Mouse (Mus musculus) CH12.LX (cell line): Measurements from ENCODE around the gene Dact3.

ENCODE experiments used
- CHD1 ChIP-seq: IDR thresholded peaks from 2 replicates; pipeline ENCODE4 v1.6.1; 2012; ENCODE audit warnings: low read depth, low read length, improper control_type of control experiment, inconsistent platforms
- CHD2 ChIP-seq: IDR thresholded peaks from 2 replicates; pipeline ENCODE4 v1.6.1; 2011; ENCODE audit warnings: low read length, improper control_type of control experiment
- CTCF ChIP-seq, 2 experiments: IDR thresholded peaks in 1 of 2; conservative IDR thresholded peaks in 1 of 2; 2 replicates each; pipeline ENCODE4 v1.5.1; 2011 to 2012; ENCODE audit warnings: low read depth in 2 of 2, low read length in 2 of 2, improper control_type of control experiment in 1 of 2, inconsistent platforms in 1 of 2, mild to moderate bottlenecking in 1 of 2, moderate library complexity in 1 of 2
- E2F4 ChIP-seq: IDR thresholded peaks from 2 replicates; pipeline ENCODE4 v1.6.1; 2011; ENCODE audit warnings: low read depth, low read length, improper control_type of control experiment; ENCODE audit not compliant: insufficient replicate concordance
- NRF1 ChIP-seq: IDR thresholded peaks from 2 replicates; pipeline ENCODE4 v1.6.1; 2014; ENCODE audit warnings: low read depth, mild to moderate bottlenecking, inconsistent platforms, low read length, improper control_type of control experiment, moderate library complexity
- PAX5 ChIP-seq: IDR thresholded peaks from 2 replicates; pipeline ENCODE4 v1.6.1; 2012; ENCODE audit warnings: low read length, inconsistent platforms, mixed read lengths
- POLR2A ChIP-seq: IDR thresholded peaks from 2 replicates; pipeline ENCODE4 v1.6.1; 2011; ENCODE audit warnings: low read depth, mild to moderate bottlenecking, improper control_type of control experiment, low read length
- RAD21 ChIP-seq: IDR thresholded peaks from 2 replicates; pipeline ENCODE4 v1.6.1; 2011; ENCODE audit warnings: low read depth, mild to moderate bottlenecking, low read length, improper control_type of control experiment, moderate library complexity
- TCF12 ChIP-seq: IDR thresholded peaks from 2 replicates; pipeline ENCODE4 v1.6.1; 2014; ENCODE audit warnings: low read depth, mild to moderate bottlenecking, inconsistent platforms, low read length, improper control_type of control experiment
- ZC3H11A ChIP-seq: IDR thresholded peaks from 2 replicates; pipeline ENCODE4 v1.6.1; 2012; ENCODE audit warnings: low read depth, mild to moderate bottlenecking, inconsistent platforms, low read length, improper control_type of control experiment
- ZKSCAN1 ChIP-seq: IDR thresholded peaks from 2 replicates; pipeline ENCODE4 v1.6.1; 2012; ENCODE audit warnings: low read depth, inconsistent platforms, low read length, improper control_type of control experiment, borderline replicate concordance

GRCm38 (mm10) chr7:16875310-16875325 is at the start of gene Dact3:
- TF ChIP-seq CTCF (conservative IDR thresholded peaks at IDR 0.05 in 1 of 2, IDR thresholded peaks at IDR 0.05 in 1 of 2; ENCODE audit: low read depth in 2 of 2, low read length in 2 of 2) (no peak), E2F4 (no peak), POLR2A (no peak), CHD2 (no peak), NRF1 (no peak), PAX5 (no peak), TCF12 (no peak), RAD21 (no peak), CHD1 (no peak), ZC3H11A (no peak), ZKSCAN1 (no peak)
